ENCODE assay signal across 8 mouse cellular contexts in the genomic region with DNA sequence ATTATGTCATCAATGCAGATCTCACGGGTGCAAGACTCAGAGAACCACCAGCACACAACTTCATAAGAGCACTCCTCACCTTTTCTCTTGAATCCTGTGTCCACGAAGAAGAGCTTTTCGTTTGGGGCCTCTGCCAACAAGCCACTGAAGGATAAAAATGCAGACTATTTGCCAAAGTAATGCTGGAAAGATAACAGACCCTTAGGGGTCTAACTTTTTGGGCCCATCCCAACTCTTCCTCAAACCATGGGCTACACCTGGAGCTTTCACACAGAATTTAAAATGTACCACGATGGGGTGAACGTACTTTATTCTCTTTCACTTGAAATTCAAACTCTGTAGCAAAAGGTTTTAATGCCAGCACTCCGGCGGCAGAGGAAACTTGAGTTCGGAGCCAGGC. TPM values are rescaled to one million over a fixed set of nuclear protein-coding genes. Genes with fewer than 3 reads are reported as not detected.
DNase-seq lines count a peak whose midpoint lies in the region; ATAC-seq lines count a peak whose summit lies in the region.

No protein-coding gene starts in this region.

- peaks cover 80% of the 10 kb centered on the region for H3K4me1 ChIP-seq in megakaryocyte, embryonic 14.5 days
- peaks cover 27% of the 10 kb centered on the region for H3K4me1 ChIP-seq in limb, embryonic 13.5 days
- peaks cover 36% of the 10 kb centered on the region for H3K4me1 ChIP-seq in stomach, embryonic 15.5 days

- peaks cover 18% of the 10 kb centered on the region for H3K27me3 ChIP-seq in megakaryocyte, embryonic 14.5 days (replicated peaks)
- 0 out of 2 replicates have a peak, but pooled peaks cover 4% of the 10 kb centered on the region for H3K27me3 ChIP-seq in limb, embryonic 13.5 days
- no peaks in the 10 kb centered on the region for H3K27me3 ChIP-seq in stomach, embryonic 15.5 days (replicated peaks)

- peak overlapping the region; percentile 75 for H3K9ac ChIP-seq in limb, embryonic 13.5 days
- H3K9ac ChIP-seq in stomach, embryonic 15.5 days, result peak overlapping the region; percentile 78

- H3K4me2 ChIP-seq in limb, embryonic 13.5 days (replicated peaks), result peak overlapping the region; percentile 91
- peak overlapping the region; percentile 75 for H3K4me2 ChIP-seq in stomach, embryonic 15.5 days

- DNase-seq in cerebellum, adult 9-10 months, result peak; percentile 65
- DNase-seq in cerebellum, postnatal 25 days, result no peak
- DNase-seq in adrenal gland, adult 2 months, result no peak
- no peak for DNase-seq in kidney, postnatal 4 days

- no peaks in the 10 kb centered on the region for H3K9me3 ChIP-seq in megakaryocyte, embryonic 14.5 days
- H3K9me3 ChIP-seq in limb, embryonic 13.5 days, result no peaks in the 10 kb centered on the region
- no peaks in the 10 kb centered on the region for H3K9me3 ChIP-seq in stomach, embryonic 15.5 days

- 7% methylated on average over 8 of the region's 8 CpGs for WGBS in limb, embryonic 13.5 days
- 6% methylated on average over 8 of the region's 8 CpGs for WGBS in stomach, embryonic 15.5 days

- peaks cover 46% of the 10 kb centered on the region for H3K36me3 ChIP-seq in megakaryocyte, embryonic 14.5 days (replicated peaks; ENCODE audit: low read length)
- H3K36me3 ChIP-seq in limb, embryonic 13.5 days, result peaks cover 51% of the 10 kb centered on the region
- H3K36me3 ChIP-seq in stomach, embryonic 15.5 days, result peaks cover 45% of the 10 kb centered on the region

- H3K27ac ChIP-seq in limb, embryonic 13.5 days, result peak overlapping the region; percentile 93
- H3K27ac ChIP-seq in stomach, embryonic 15.5 days, result peak overlapping the region; percentile 98

- ATAC-seq in megakaryocyte, adult 5-6 weeks (ENCODE audit: poor library complexity, severe bottlenecking), result no peak
- ATAC-seq in limb, embryonic 13.5 days (ENCODE audit: low FRiP score, low read depth), result no peak
- no peak for ATAC-seq in stomach, embryonic 15.5 days (ENCODE audit: insufficient read depth, low FRiP score, low read depth)

- H3K4me3 ChIP-seq in megakaryocyte, embryonic 14.5 days (replicated peaks), result peak overlapping the region; percentile 95
- peak overlapping the region; percentile 69 for H3K4me3 ChIP-seq in limb, embryonic 13.5 days
- peak overlapping the region; percentile 88 for H3K4me3 ChIP-seq in stomach, embryonic 15.5 days (replicated peaks)

RNA-seq across cellular contexts. Expression of gene Nop53, which starts 0.7 kb away (rescaled TPM):
- 159 and 504 TPM in 2 replicates for polyA plus RNA-seq in megakaryocyte, embryonic 14.5 days (2012; ENCODE audit: insufficient read depth, low replicate concordance)
- total RNA-seq in megakaryocyte, adult 5-6 weeks (2015), result 80.2 and 90.4 TPM in 2 replicates
- 293 and 315 TPM in 2 replicates for total RNA-seq in megakaryocyte, adult 5-6 weeks (2017)
- 184 and 201 TPM in 2 replicates for polyA plus RNA-seq in limb, embryonic 13.5 days (2015; fragmentation: Nextera tagmentation; extraction: Ambion mirVana)
- 173 and 183 TPM in 2 replicates for polyA plus RNA-seq in stomach, embryonic 15.5 days (2015; fragmentation: Nextera tagmentation; extraction: Ambion mirVana)
- 100 to 1,000 TPM; 169 to 171 TPM for total RNA-seq in adrenal gland, adult 2 months (2021)
- polyA plus RNA-seq in adrenal gland, adult 2 months (2012; rRNA removed), result 64.4 and 69.9 TPM in 2 replicates

RNA-seq across cellular contexts. Expression of gene Ehd2, which starts 22.2 kb away (rescaled TPM):
- 0.84 and 0.93 TPM in 2 replicates for polyA plus RNA-seq in megakaryocyte, embryonic 14.5 days (2012; ENCODE audit: insufficient read depth, low replicate concordance)
- 0.04 TPM in 1 of 2 replicates, not detected in the other for total RNA-seq in megakaryocyte, adult 5-6 weeks (2015)
- total RNA-seq in megakaryocyte, adult 5-6 weeks (2017), result 0.07 and 0.16 TPM in 2 replicates
- 25.3 and 29.9 TPM in 2 replicates for polyA plus RNA-seq in limb, embryonic 13.5 days (2015; fragmentation: Nextera tagmentation; extraction: Ambion mirVana)
- polyA plus RNA-seq in stomach, embryonic 15.5 days (2015; fragmentation: Nextera tagmentation; extraction: Ambion mirVana), result 49.0 and 49.6 TPM in 2 replicates
- total RNA-seq in adrenal gland, adult 2 months (2021), result 10 to 100 TPM; 40.2 to 87.6 TPM
- polyA plus RNA-seq in adrenal gland, adult 2 months (2012; rRNA removed), result 70.9 and 89.0 TPM in 2 replicates

RNA-seq across cellular contexts. Expression of gene Selenow, which starts 23.0 kb away (rescaled TPM):
- 1,012 and 1,066 TPM in 2 replicates for polyA plus RNA-seq in megakaryocyte, embryonic 14.5 days (2012; ENCODE audit: insufficient read depth, low replicate concordance)
- 96.9 and 102 TPM in 2 replicates for total RNA-seq in megakaryocyte, adult 5-6 weeks (2015)
- total RNA-seq in megakaryocyte, adult 5-6 weeks (2017), result 31.5 and 33.7 TPM in 2 replicates
- 943 and 963 TPM in 2 replicates for polyA plus RNA-seq in limb, embryonic 13.5 days (2015; fragmentation: Nextera tagmentation; extraction: Ambion mirVana)
- polyA plus RNA-seq in stomach, embryonic 15.5 days (2015; fragmentation: Nextera tagmentation; extraction: Ambion mirVana), result 686 and 711 TPM in 2 replicates
- 100 to 1,000 TPM; 158 to 238 TPM for total RNA-seq in adrenal gland, adult 2 months (2021)
- 223 and 233 TPM in 2 replicates for polyA plus RNA-seq in adrenal gland, adult 2 months (2012; rRNA removed)

Comparison
In these comparisons a context has a peak if more than half of its experiments do, and no peak if none do; other contexts are left out.
1. RNA of gene Ehd2, which starts 22.2 kb away (polyA plus RNA-seq): 70.9 to 89.0 TPM in adrenal gland, adult 2 months, 49.0 to 49.6 TPM in stomach, embryonic 15.5 days and 25.3 to 29.9 TPM in limb, embryonic 13.5 days; 0.84 to 0.93 TPM in megakaryocyte, embryonic 14.5 days; every median in the first group is over 10 times any median in the second.
2. Peak in every context shown above with its lines, with median percentiles within 50 percentile points of each other: H3K4me3 ChIP-seq.